Mouse (Mus musculus): ENCODE data around the gene Supt4a. TPM values are rescaled to one million over a fixed set of nuclear protein-coding genes. Genes with fewer than 3 reads are reported as not detected.

Supt4a gene
- polyA plus RNA-seq, 1 experiment, result 91.5 TPM

DNA sequence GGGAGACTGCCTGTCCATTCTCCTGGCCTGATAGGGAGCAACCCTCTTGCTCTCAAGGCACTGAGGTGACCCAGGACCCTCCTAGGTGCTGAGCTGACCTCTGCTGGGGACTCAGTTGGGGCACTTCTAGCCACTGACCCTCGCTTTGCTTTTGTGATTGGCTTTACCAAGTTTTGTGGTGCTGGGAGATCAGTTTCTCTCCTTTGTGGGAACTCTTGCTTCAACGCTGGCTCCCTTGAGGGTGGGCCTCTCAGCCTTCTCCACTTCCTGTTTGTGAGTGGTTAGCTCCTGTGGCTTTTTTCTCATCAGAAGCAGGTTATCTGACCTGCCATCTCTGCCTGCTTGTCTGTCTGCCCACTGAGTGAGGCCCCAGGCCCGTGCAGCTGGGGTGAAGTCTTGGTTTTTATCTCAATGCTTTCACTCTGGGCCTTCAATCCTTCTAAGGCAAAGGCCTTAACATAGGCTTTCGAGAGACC is 14.2 kb downstream of the Supt4a start:
- no peak for DNase-seq (ENCODE audit: low read depth)

- DNase-seq (ENCODE audit: low read depth), result no peak
Measured at GRCm38 (mm10) chr11:87752307-87752706, 15.0 kb downstream of the Supt4a start.

DNA sequence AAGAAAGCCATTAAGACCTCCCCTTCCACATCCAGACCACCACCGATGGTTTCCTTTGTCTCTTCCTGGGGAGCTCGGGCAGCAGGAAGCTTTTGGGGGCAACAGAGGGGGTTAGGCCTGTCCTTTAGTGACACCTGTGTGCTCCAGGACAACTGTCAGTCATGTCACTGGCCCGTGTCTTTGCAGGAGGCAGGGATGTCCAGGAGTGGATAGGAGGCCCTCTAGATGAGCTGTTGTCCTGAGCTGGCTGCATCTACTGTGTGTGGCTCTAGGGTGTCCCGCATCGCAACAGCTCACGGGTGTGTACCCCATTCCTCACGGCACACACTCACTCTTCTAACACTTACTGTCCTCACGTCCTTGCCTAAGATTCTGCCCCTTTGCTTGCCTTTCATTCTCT is 15.9 kb downstream of the Supt4a start:
- no peak for DNase-seq (ENCODE audit: low read depth)

- DNase-seq (ENCODE audit: low read depth), result no peak
Measured at GRCm38 (mm10) chr11:87753891-87754501, 16.6 kb downstream of the Supt4a start.

- no peak for DNase-seq (ENCODE audit: low read depth)
Measured at GRCm38 (mm10) chr11:87754603-87755002, 17.3 kb downstream of the Supt4a start.

DNA sequence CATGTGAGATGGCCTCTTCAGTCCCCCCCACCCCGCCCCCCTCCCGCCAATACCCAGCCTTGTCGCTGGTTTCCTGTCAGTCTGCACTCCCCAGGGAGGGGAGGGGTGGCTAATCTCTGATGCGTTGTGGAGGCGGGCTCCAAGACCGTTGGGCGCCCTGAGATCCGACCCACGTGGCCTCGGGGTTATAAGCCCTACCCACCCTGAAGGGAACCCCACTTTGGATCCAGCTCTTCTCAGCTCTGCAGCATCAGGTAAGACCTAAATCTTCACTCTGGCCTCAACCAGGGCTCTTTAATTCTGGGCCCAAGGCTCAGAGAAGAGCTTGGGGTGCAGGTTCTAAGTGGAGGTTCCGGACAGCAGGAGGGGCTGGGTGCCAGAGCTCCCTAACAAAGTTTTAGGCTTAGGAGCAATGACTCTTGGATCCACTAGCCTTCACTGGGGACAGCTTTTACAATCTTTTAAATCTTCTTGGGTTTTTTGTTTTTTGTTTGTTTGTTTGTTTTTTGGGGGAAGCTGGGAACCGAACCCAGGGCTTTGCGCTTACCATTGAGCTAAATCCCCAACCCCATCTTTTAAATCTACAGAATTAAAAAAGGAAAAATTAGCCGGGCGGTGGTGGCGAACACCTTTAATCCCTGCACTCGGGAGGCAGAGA is 18.1 kb downstream of the Supt4a start:
- DNase-seq (ENCODE audit: low read depth), result no peak

GRCm38 (mm10) chr11:87756251-87756820 is 19.0 kb downstream of the Supt4a start:
- no peak for DNase-seq (ENCODE audit: low read depth)

DNA sequence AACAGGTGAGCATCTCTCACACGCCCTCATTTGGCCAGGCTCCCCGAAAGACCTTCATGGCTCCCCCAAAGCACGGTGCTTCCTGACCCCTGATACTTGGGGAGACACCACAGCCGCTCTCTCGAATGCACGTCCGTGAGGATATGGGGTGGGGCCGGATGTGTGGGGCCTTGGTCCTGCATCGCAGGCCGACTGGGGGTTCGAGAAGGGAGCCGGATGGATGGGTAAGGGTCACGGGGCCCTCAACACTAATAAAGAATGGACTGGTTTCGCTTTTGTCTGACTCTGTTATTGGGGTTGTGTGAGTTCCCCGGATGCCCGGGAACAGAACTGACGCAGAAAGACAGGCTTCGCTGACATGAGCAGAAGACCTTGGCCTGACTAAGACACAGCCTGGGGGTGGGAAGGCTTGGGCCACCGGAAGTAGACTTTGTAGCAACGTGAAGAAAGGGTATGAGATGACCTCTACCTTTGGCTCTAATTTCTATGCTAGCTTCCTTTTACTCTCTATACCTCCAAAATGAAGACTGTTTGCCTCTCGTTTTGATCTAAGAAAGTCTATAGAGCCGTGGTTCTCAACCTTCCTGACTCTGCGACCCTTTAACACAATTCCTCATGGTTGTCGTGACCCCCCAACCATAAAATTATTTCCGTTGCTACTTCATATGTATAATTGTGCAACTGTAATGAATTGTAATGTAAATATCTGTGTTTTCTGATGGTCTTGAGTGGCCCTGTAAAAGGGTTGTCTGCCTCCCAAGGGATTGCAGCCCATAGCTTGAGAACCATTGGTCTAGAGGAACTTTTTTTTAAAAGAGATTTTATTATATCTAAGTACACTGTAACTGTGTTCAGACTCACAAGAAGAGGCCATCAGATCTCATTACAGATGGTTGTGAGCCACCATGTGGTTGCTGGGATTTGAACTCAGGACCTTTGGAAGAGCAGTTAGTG is 19.9 kb downstream of the Supt4a start:
- DNase-seq (ENCODE audit: low read depth), result no peak

- no peak for DNase-seq (ENCODE audit: low read depth)
Measured at GRCm38 (mm10) chr11:87758161-87758911, 21.0 kb downstream of the Supt4a start.

GRCm38 (mm10) chr11:87758957-87759608 is 21.7 kb downstream of the Supt4a start:
- DNase-seq (ENCODE audit: low read depth), result no peak

GRCm38 (mm10) chr11:87759609-87760005 is 22.3 kb downstream of the Supt4a start:
- no peak for DNase-seq (ENCODE audit: low read depth)

DNA sequence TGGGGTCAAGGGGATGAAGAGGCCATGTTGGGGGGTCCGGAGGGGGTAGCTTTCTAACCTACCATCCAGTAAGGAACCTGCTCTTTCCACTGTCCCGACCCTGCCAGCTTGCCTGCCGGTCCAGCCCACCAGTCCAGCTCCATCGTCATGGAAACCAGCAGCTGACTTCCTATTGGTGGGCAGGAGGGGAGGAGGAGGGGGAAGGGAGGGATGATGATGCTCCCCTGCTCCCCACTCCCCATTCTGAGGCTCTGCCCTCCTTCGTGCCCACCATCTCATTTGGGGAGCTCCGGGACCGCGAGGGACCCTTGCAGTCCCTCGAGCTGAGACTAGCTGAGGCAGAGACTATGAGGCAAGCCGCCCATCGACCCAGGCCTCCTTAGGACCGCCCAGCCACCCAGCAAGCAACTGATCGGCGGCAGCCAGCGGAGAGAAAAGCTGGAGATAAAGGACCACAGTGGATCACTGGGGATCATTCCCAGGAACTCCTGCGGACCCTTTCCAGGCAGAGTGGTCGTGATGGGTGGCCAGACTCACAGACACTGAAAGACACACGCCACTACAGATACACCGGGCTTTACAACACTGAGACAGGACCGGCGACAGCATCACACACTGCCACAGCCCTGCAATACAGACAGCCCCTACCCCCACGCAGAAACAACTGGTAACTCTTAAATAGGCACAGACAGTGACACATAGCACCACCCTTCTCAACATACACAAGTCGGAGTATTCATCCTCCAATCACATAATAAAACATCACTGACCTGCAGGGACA is 23.1 kb downstream of the Supt4a start, which contains the start of gene Tspoap1:
Gene Tspoap1 (plus strand): TSS at position 241 of the 781 bp plus-strand sequence.
- DNase-seq (ENCODE audit: low read depth), result no peak

- DNase-seq (ENCODE audit: low read depth), result no peak
Measured at GRCm38 (mm10) chr11:87761181-87761721, 23.9 kb downstream of the Supt4a start.

GRCm38 (mm10) chr11:87761806-87762701 is 24.7 kb downstream of the Supt4a start:
- no peak for DNase-seq (ENCODE audit: low read depth)

DNA sequence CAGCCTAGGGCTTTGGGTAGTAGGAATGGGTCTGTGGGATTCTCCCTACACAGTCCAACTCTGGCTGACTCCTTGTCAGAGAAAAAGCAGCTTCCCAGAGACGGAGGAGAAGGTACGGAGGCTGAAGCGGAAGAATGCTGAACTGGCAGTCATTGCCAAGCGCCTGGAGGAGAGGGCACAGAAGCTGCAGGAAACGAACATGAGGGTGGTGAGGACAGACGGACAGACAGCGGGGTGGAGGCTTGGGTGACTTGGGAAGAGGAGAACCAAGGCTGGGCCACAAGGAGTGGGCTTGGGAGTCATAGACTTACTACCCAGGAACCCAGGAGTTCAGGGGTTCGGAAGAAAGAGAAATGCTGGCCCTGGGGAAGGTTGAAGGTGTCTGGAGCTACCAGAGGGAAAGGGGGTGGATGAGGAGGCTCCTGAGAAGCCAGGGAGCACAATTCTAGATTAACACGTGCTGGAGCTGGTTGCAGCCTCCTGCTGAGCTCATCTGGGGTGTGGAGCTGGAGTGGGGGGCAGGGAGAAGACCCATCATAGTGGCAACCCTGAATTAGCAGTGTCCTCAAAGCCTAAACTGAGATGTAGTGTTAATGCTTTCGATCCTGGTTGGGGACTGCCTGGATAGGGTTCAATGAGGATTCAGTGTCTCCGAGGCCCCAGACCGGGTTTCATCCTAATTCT is 25.5 kb downstream of the Supt4a start:
- no peak for DNase-seq (ENCODE audit: low read depth)

DNA sequence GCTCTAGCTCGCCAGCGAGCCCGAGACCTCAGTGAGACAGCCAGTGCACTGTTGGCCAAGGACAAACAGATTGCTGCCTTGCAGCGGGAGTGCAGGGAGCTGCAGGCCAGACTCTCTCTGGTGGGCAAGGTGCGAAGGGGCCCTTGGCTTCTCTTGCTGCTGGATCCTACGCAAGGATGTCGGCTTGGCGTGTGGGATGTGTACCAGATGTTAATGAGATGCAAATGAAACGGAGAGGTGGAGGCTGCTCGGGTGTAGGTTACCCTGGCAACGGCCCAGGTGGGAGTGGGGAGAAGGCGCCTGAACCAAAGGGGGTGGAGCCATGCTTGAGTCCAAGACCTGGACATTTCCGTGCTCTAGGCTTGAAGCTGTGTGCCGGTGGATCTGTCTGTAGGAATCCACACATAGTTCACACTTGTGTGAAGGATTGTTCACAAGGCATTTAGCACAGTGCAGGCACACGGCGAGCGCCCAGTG is 26.2 kb downstream of the Supt4a start:
- DNase-seq (ENCODE audit: low read depth), result no peak

DNA sequence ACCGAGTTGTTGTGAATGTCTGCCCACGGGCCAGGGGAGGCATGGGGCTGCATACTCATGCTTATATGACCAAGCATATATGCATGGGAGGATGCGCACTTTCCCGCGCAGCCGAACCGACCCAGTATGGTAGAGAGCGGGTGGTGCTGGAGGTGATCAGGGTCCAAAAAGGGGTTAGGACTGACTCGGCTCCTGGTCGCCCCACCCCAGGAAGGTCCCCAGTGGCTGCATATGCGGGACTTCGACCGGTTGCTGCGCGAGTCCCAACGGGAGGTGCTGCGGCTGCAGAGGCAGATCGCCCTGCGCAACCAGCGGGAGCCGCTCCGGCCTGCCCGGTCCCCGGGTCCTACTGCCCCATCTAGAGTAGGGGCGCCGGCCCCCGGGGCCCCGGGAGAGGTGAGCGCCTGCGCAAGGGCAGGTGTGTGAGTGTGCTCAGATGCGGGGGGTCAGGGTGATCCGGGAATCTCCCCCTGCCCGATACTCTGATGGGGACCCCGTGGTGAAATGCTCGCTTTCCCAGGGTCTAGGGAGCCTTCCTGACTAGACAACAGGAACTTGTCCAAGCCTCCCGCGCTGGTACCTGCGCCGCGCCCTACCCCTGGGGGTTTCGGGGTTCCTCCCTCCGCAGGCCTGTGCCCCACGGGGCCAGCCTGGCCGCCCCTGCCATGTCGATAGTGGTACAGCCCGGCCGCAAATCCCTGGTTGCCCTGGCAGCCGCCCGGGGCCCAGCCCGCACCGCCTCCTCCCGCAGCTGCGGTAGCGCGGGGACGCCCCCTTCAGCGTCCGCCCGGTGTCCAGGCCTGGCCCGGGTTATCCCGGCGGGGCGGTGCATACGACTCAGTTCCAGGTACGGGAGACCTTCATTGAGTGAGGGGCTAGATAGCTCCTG is 26.9 kb downstream of the Supt4a start:
- DNase-seq (ENCODE audit: low read depth), result no peak
